Mouse (Mus musculus) urinary bladder, postnatal 4 days (tissue): ENCODE results near the gene AC109138.7.
A peak's percentile ranks its signal among the peaks of the same experiment; 100 is the strongest.
"Not testable (repeated sequence)": the region's sequence is repeated elsewhere in the genome, so short reads cannot be mapped to it uniquely, and the experiment has no call there.

Experiments used
- DNase-seq, 2 experiments: peaks; one replicate each; pipeline ENCODE4 v3.0.0; 2021 to 2022; ENCODE audit warnings: low spot score in 2 of 2

Gene AC109138.7

DNA sequence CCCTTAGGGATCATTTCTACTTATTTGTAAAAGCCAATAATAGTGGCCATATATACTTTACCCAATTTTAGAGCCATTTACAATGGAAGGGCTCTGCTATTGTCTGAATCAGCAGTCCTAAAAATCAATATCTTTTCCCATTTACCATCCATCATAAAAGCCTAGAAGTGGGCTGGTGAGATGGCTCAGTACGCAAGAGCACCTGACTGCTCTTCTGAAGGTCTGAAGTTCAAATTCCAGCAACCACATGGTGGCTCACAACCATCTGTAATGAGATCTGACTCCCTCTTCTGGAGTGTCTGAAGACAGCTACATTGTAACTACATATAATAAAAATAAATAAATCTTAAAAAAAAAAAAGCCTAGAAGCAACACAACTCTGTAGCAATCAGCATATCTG lies 34.5 kb downstream of the AC109138.7 start:
- DNase-seq = not testable (repeated sequence)

- DNase-seq = no peak
Measured at GRCm38 (mm10) chr19:4254230-4254629, 40.1 kb downstream of the AC109138.7 start.

GRCm38 (mm10) chr19:4255583-4256162 lies 41.5 kb downstream of the AC109138.7 start:
- no peak for DNase-seq

GRCm38 (mm10) chr19:4257216-4257896 lies 43.2 kb downstream of the AC109138.7 start:
- peak; percentile 82 to 92 for DNase-seq

- DNase-seq = no peak
Measured at GRCm38 (mm10) chr19:4257897-4258252, 43.7 kb downstream of the AC109138.7 start.

DNA sequence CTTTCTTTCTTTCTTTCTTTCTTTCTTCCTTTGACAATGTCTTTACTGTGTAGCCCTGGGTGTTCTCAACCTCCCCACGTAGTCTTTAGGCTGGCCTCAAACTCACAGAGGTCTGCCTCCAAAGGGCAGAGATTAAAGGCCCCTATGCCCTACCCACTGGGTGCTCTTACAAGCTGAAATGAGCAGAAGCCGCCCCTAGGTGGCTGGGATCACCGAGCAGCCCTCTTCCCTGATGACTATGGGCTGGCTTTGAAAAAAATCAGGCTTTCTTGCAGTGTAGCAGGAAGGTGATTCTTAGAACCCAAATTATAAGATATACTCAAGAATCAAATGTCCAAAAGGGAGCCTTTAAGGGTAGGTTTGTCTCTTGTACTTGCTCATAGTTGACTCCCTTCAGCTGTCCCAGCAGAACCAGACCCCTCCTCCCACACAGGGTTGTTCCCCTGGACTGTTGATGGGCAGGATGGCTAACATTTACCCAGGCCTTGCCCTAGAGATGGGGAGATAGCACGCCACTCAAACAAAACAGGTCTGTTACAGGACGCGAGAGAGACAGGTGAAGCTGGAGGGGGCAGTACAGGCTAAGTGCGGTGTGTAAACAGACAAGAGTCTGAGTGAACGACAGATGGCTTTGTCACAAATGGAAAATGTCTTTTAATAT lies 47.0 kb downstream of the AC109138.7 start:
- no peak for DNase-seq

GRCm38 (mm10) chr19:4262756-4263155 lies 48.6 kb downstream of the AC109138.7 start:
- DNase-seq = no peak

GRCm38 (mm10) chr19:4263702-4264101 lies 49.5 kb downstream of the AC109138.7 start:
- no peak for DNase-seq

DNA sequence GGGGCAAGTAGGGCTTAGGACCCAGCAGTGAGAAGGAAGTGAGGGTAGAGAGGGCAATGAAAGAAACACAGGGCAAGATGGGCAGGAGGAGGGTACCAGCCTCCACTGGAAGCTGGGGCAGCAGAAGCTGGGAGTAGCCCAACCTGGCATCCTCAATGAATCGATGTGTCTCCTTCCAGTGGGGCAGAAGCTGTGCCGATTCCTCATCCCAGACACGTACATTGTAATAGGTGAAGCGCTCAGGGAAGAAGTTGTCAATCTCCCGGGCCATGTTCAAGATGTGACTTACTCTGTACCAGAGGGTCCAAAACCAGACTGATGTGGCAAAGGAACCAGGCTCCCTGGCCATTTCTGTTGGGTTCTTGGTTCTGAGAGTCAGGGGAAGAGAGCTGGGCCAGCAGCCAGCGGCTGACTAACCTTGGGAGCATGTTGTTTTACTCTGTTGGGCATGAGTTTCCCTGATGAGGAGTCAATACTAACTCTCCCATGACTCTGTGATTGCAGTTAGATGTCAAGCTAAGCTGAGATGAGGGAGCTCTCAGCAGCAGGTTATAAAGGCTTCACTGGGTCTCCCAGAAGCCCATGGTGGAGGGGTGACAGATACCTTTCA lies 50.1 kb downstream of the AC109138.7 start:
- DNase-seq = no peak

GRCm38 (mm10) chr19:4265956-4266355 lies 51.8 kb downstream of the AC109138.7 start:
- DNase-seq = no peak

GRCm38 (mm10) chr19:4268566-4269361 lies 54.6 kb downstream of the AC109138.7 start, which contains the start of gene Ssh3:
Gene Ssh3, minus strand, starts transcription at chr19:4269180.
- peak in 1 of 2 experiments; percentile 73 for DNase-seq

DNA sequence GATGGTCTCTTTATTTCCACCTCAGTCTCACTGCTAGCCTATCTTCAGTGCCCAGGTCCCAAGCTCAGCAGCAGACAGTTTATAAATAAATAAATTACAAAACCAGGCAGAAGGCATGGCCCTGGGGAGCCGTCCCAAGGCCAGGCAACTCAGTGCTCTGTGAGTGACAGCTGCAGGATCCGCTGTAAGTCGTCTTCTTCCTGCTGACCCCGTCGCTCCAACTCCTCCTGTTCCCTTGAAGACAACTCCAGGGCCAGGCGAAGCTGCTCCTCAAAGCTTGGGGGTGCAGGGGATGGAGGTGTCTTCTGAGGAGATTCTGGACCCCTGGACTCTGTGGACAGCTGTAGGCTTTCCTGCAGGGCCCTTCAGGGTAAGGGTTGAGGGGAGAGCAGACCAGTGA lies 56.0 kb downstream of the AC109138.7 start:
- no peak for DNase-seq

- DNase-seq = no peak
Measured at GRCm38 (mm10) chr19:4270972-4271371, 56.8 kb downstream of the AC109138.7 start.

DNA sequence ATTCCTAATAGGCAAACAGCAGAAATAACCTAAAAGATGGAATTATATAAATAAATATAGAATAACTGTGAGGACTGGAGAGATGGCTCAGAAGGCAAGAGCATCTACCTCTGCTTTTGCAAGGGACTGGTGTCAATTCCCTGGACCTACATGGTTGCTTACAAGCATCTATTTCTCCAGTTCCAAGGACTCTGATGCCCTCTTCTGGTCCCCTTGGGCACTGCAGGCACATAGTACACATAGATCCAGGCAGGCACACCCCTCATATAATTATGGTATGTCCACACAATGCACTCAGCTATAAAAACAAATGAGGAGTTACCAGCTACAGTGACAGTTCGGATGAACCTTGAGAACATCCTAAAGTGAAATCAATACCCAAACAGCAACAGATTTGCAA lies 65.3 kb downstream of the AC109138.7 start:
- no peak for DNase-seq

DNA sequence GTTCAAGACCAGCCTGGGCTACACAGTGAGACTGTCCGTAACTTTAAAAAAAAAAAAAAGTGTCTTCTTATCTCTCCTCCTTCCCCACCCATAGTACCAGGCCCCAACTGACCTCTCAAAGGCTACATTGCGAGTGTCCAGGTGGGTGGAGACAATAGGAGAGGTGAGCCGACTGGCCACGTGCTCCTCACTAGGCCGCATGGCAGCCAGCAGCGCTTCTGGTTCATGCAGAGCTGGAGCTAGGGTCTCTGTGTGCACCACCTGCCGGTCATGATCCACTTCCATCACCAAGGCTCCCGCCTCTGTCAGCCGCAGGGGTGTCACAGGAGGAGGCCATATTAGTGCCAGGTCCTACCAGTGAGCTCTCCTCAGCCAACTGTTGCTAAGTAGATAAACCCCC lies 66.3 kb downstream of the AC109138.7 start:
- DNase-seq = no peak
